Mouse (Mus musculus): ENCODE data around the gene Gm20431. TPM values are rescaled to one million over a fixed set of nuclear protein-coding genes. Genes with fewer than 3 reads are reported as not detected.

Gm20431 gene
- polyA plus RNA-seq, 1 experiment from 2014 or later: 5.2 TPM

GRCm38 (mm10) chr2:167563035-167563434, 98.3 kb downstream of the Gm20431 start:
- H3K9ac ChIP-seq (replicated peaks; ENCODE audit: low read depth): no peak overlapping the region
- 66% methylated on average over 5 of the region's 5 CpGs for WGBS
- H3K4me2 ChIP-seq (replicated peaks; ENCODE audit: low read depth, low read length): no peak overlapping the region
- peak overlapping the region; percentile 51 for H3K27ac ChIP-seq (ENCODE audit: low read length)
- H3K27me3 ChIP-seq (replicated peaks; ENCODE audit: insufficient read depth, low read length): no peaks in the 10 kb centered on the region
- no peaks in the 10 kb centered on the region for H3K9me3 ChIP-seq (ENCODE audit: low read length)
- H3K4me1 ChIP-seq (ENCODE audit: insufficient read depth, low read depth, low read length): peaks cover 2% of the 10 kb centered on the region; the same call in 1 of the 2 replicates
- DNase-seq (ENCODE audit: low spot score) (no peak), ATAC-seq (no peak)
- no peak for TF ChIP-seq CTCF (IDR thresholded peaks at IDR 0.05)
- TF ChIP-seq EP300 (IDR thresholded peaks at IDR 0.05): no peak
- no peaks in the 10 kb centered on the region for H3K36me3 ChIP-seq (ENCODE audit: insufficient read depth, low read length)
- H3K4me3 ChIP-seq (ENCODE audit: low read depth, low read length): no peak overlapping the region

GRCm38 (mm10) chr2:167562101-167562500, 99.2 kb downstream of the Gm20431 start:
- WGBS: 13% methylated on average over 8 of the region's 8 CpGs
- no peak overlapping the region for H3K4me2 ChIP-seq (replicated peaks; ENCODE audit: low read depth, low read length)
- ATAC-seq (0 out of 2 replicates have a peak, but pooled peaks have one; percentile 14), DNase-seq (ENCODE audit: low spot score) (peak; percentile 26)
- H3K4me3 ChIP-seq (ENCODE audit: low read depth, low read length): no peak overlapping the region
- no peaks in the 10 kb centered on the region for H3K27me3 ChIP-seq (replicated peaks; ENCODE audit: insufficient read depth, low read length)
- H3K27ac ChIP-seq (ENCODE audit: low read length): no peak overlapping the region
- peaks cover 2% of the 10 kb centered on the region; the same call in 1 of the 2 replicates for H3K4me1 ChIP-seq (ENCODE audit: insufficient read depth, low read depth, low read length)
- no peaks in the 10 kb centered on the region for H3K9me3 ChIP-seq (ENCODE audit: low read length)
- no peak overlapping the region for H3K9ac ChIP-seq (replicated peaks; ENCODE audit: low read depth)
- H3K36me3 ChIP-seq (ENCODE audit: insufficient read depth, low read length): no peaks in the 10 kb centered on the region
- TF ChIP-seq CTCF (IDR thresholded peaks at IDR 0.05) (no peak), EP300 (IDR thresholded peaks at IDR 0.05) (no peak)

GRCm38 (mm10) chr2:167559413-167559812, 101.9 kb downstream of the Gm20431 start:
- Histone ChIP-seq H3K27ac (ENCODE audit: low read length) (no peak overlapping the region), H3K27me3 (replicated peaks; ENCODE audit: insufficient read depth, low read length) (no peaks in the 10 kb centered on the region), H3K9ac (replicated peaks; ENCODE audit: low read depth) (no peak overlapping the region), H3K36me3 (ENCODE audit: insufficient read depth, low read length) (no peaks in the 10 kb centered on the region), H3K4me2 (replicated peaks; ENCODE audit: low read depth, low read length) (peak overlapping the region; percentile 34; the same call in 1 of the 2 replicates), H3K4me1 (ENCODE audit: insufficient read depth, low read depth, low read length) (peaks cover 1% of the 10 kb centered on the region; the same call in 1 of the 2 replicates), H3K9me3 (ENCODE audit: low read length) (no peaks in the 10 kb centered on the region), H3K4me3 (ENCODE audit: low read depth, low read length) (no peak overlapping the region)
- DNase-seq (ENCODE audit: low spot score) (no peak), ATAC-seq (no peak)
- 19% methylated on average over 24 of the region's 27 CpGs for WGBS
- TF ChIP-seq EP300 (IDR thresholded peaks at IDR 0.05) (no peak), CTCF (IDR thresholded peaks at IDR 0.05) (no peak)

Small RNAs within 50 kb of the gene (microRNA-seq; reads per million reads assigned to microRNA genes)
- gene Gm22355: not detected

Other genes with a start within 250 kb of the Gm20431 start
- 9.2 and 9.8 TPM in 2 replicates for gene Slc9a8, start 239.8 kb downstream of the Gm20431 start, polyA plus RNA-seq (2015; fragmentation: Nextera tagmentation; extraction: Ambion mirVana)
- 111 and 119 TPM in 2 replicates for gene Rnf114, start 168.9 kb downstream of the Gm20431 start, polyA plus RNA-seq (2015; fragmentation: Nextera tagmentation; extraction: Ambion mirVana)
- 8.7 and 8.9 TPM in 2 replicates for gene Spata2, start 168.6 kb downstream of the Gm20431 start, polyA plus RNA-seq (2015; fragmentation: Nextera tagmentation; extraction: Ambion mirVana)
- gene Snai1, start 123.3 kb downstream of the Gm20431 start, polyA plus RNA-seq (2015; fragmentation: Nextera tagmentation; extraction: Ambion mirVana): 55.4 and 63.0 TPM in 2 replicates
- gene Ube2v1, start 29.4 kb downstream of the Gm20431 start, polyA plus RNA-seq (2015; fragmentation: Nextera tagmentation; extraction: Ambion mirVana): 166 and 184 TPM in 2 replicates
- gene Cebpb, start 27.4 kb upstream of the Gm20431 start, polyA plus RNA-seq (2015; fragmentation: Nextera tagmentation; extraction: Ambion mirVana): 108 and 122 TPM in 2 replicates
- gene Tmem189, start 28.3 kb upstream of the Gm20431 start, polyA plus RNA-seq (2015; fragmentation: Nextera tagmentation; extraction: Ambion mirVana): 51.7 and 55.1 TPM in 2 replicates